Comparison of ENCODE assay signal across 15 mouse cellular contexts in the genomic region with DNA sequence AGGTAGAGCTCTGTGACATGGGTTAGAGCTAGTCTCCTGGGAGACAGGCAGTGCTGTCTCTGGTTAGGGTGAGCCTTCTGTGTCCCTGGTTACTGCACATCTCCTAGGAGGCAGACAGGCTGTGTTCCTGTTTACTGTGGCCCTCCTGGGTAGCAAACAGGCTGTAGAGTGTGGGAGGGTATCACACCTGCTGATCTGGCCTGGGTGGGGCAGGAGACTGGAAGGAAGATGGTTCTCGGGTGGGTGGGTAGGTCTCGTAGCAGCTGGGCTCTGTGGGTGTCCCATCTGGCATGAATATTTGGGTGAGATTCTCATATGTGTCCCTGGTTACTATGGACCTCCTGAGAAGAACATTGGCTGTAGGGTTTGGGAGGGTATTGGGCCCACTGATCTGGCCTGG.
"Had no signal": no experiment of that assay in that cellular context is flagged by ENCODE, and none has a peak within 500 bp of the region (broad histone marks: within the 10 kb centered on the region; RNA-seq: fewer than 3 reads in every experiment).

No protein-coding gene starts in this region.

- H3K4me3 ChIP-seq: left cerebral cortex, adult 2 months; limb, embryonic 10.5 days; liver, embryonic 15.5 days; myocyte; neural tube, embryonic 15.5 days had no signal

- H3K4me1 ChIP-seq: limb, embryonic 10.5 days; liver, embryonic 15.5 days; neural tube, embryonic 15.5 days had no signal

- H3K27ac ChIP-seq: left cerebral cortex, adult 2 months; limb, embryonic 10.5 days; liver, embryonic 15.5 days; neural tube, embryonic 15.5 days; stomach, postnatal 0 days had no signal

- ATAC-seq: lung, postnatal 0 days had no signal

- DNase-seq: kidney, postnatal 25 days; lung, adult 2 months; lung, postnatal 36 days; midbrain, embryonic 14.5 days; right cerebral cortex, adult 18-20 months; right cerebral cortex, postnatal 25 days; thymus, postnatal 4 days had no signal

- H3K9ac ChIP-seq: liver, embryonic 15.5 days; neural tube, embryonic 15.5 days had no signal

- H3K27me3 ChIP-seq: liver, embryonic 15.5 days; neural tube, embryonic 15.5 days had no signal

- H3K4me2 ChIP-seq: liver, embryonic 11.5 days; liver, embryonic 15.5 days; neural tube, embryonic 15.5 days had no signal

- H3K36me3 ChIP-seq: limb, embryonic 10.5 days; liver, embryonic 15.5 days had no signal

- H3K9me3 ChIP-seq: limb, embryonic 10.5 days; liver, embryonic 15.5 days; neural tube, embryonic 15.5 days had no signal
